Mouse (Mus musculus) adrenal gland, postnatal 25 days (tissue): ENCODE results near the gene Gm21953. TPM values are rescaled to one million over a fixed set of nuclear protein-coding genes. Genes with fewer than 3 reads are reported as not detected.
"Not testable (repeated sequence)": the region's sequence is repeated elsewhere in the genome, so short reads cannot be mapped to it uniquely, and the experiment has no call there.

Experiments used
- DNase-seq: peaks from one replicate; pipeline ENCODE4 v3.0.0; 2021; ENCODE audit warnings: mixed read lengths
- long read RNA-seq: library from polyadenylated mRNA; stranded (forward); transcript quantifications from one replicate; pipeline ENCODE4 v2.0.0, GENCODE M21; 2021
- total RNA-seq: library from RNA; stranded (reverse); gene quantifications from 2 replicates; pipeline ENCODE4 v1.2.3, GENCODE M21; 2021

The Gm21953 gene
- not detected in 2 replicates for total RNA-seq
- long read RNA-seq = 0 reads

GRCm38 (mm10) chr4:42293967-42294366 lies at the start of gene Gm21953:
TSS of gene Gm21953 (plus strand) at chr4:42294267.
- not testable (repeated sequence) for DNase-seq

GRCm38 (mm10) chr4:42255467-42255866 lies 38.6 kb upstream of the Gm21953 start, which contains the start of gene Ccl21b:
TSS of gene Ccl21b (plus strand) at chr4:42255767.
- not testable (repeated sequence) for DNase-seq

- DNase-seq = not testable (repeated sequence)
These were observed 24.0 kb downstream of the Gm21953 start, which contains the start of gene Fam205a3 for GRCm38 (mm10) chr4:42318034-42318433. TSS of gene Fam205a3 (plus strand) at chr4:42318334.

Other genes starting within 250 kb of the Gm21953 start
- not detected in 2 replicates for gene Gm3893, start 203.1 kb upstream of the Gm21953 start, total RNA-seq
- gene Gm13304, start 179.4 kb upstream of the Gm21953 start, total RNA-seq = 2.2 and 3.6 TPM in 2 replicates
- 16.7 TPM in 1 of 2 replicates, not detected in the other for gene Gm13306, start 140.8 kb upstream of the Gm21953 start, total RNA-seq
- gene Gm13305, start 125.7 kb upstream of the Gm21953 start, total RNA-seq = not detected in 2 replicates
- 1.1 and 1.8 TPM in 2 replicates for gene Gm10600, start 53.6 kb upstream of the Gm21953 start, total RNA-seq
- not detected in 2 replicates for gene Ccl21b, start 38.5 kb upstream of the Gm21953 start, total RNA-seq
- gene Fam205a3, start 24.1 kb downstream of the Gm21953 start, total RNA-seq = not detected in 2 replicates
- gene Gm21586, start 145.1 kb downstream of the Gm21953 start, total RNA-seq = not detected in 2 replicates
- 0.70 TPM in 1 of 2 replicates, not detected in the other for gene Gm2163, start 172.5 kb downstream of the Gm21953 start, total RNA-seq
- gene Fam205a2, start 233.9 kb downstream of the Gm21953 start, total RNA-seq = not detected in 2 replicates